Mouse (Mus musculus) layer of hippocampus, adult 8-10 months (tissue): ENCODE results near the gene Nxf1. TPM values are rescaled to one million over a fixed set of nuclear protein-coding genes. Genes with fewer than 3 reads are reported as not detected.

ENCODE experiments used
- DNase-seq, 2 experiments: peaks; one replicate each; pipeline ENCODE4 v3.0.0; 2022; ENCODE audit warnings: low spot score in 2 of 2
- microRNA-seq, 2 experiments: library from miRNA; unstranded; fragments of <30 nt; microRNA quantifications; one replicate each; pipeline ENCODE4 v1.2.0; 2022
- total RNA-seq, 4 experiments: library from RNA; stranded (reverse); gene quantifications; 2 replicates each; pipeline ENCODE4 v1.2.4; 2022

The Nxf1 gene
- total RNA-seq, 4 experiments from 2014 or later: 80.5 to 120 (median 102) TPM

GRCm38 (mm10) chr19:8818301-8818798, 61.5 kb downstream of the Nxf1 start:
- no peak for DNase-seq

GRCm38 (mm10) chr19:8818801-8819595, 62.1 kb downstream of the Nxf1 start, which contains the start of gene Ttc9c:
TSS of gene Ttc9c (minus strand) at chr19:8819333.
- DNase-seq: peak; percentile 97 to 98

- DNase-seq: peak; percentile 98 to 99
Measured at GRCm38 (mm10) chr19:8819596-8820423, 62.9 kb downstream of the Nxf1 start, which contains the start of gene Hnrnpul2. TSS of gene Hnrnpul2 (plus strand) at chr19:8820010.

Small RNAs within 50 kb of the gene (microRNA-seq; reads per million reads assigned to microRNA genes)
- gene Mir6992: 0 reads per million in 2 experiments

Other genes starting within 250 kb of the Nxf1 start
- 10 to 100 TPM; 10.6 to 12.2 (median 11.5) TPM for gene Slc22a8, start 165.8 kb upstream of the Nxf1 start, total RNA-seq
- gene Slc22a6, start 139.0 kb upstream of the Nxf1 start, total RNA-seq: 1 to 10 TPM; 3.5 to 4.4 (median 4.1) TPM
- gene Chrm1, start 93.3 kb upstream of the Nxf1 start, total RNA-seq: 100 to 1,000 TPM; 160 to 164 (median 161) TPM
- 100 to 1,000 TPM; 157 to 169 (median 162) TPM for gene Slc3a2, start 33.7 kb upstream of the Nxf1 start, total RNA-seq
- 10 to 100 TPM; 44.0 to 45.3 (median 44.3) TPM for gene Wdr74, start 21.2 kb upstream of the Nxf1 start, total RNA-seq
- 1 to 10 TPM in 3 of 4 experiments, not detected in 1; 2.0 to 3.3 (median 2.4) TPM for gene 1700092M07Rik, start 16.4 kb upstream of the Nxf1 start, total RNA-seq
- gene Stx5a, start 15.7 kb upstream of the Nxf1 start, total RNA-seq: 10 to 100 TPM; 65.3 to 91.2 (median 76.1) TPM
- gene Tmem223, start 13.9 kb downstream of the Nxf1 start, total RNA-seq: 10 to 100 TPM; 61.3 to 77.8 (median 72.8) TPM
- gene Tmem179b, start 17.4 kb downstream of the Nxf1 start, total RNA-seq: 10 to 100 TPM; 10.1 to 17.5 (median 13.1) TPM
- gene Taf6l, start 29.3 kb downstream of the Nxf1 start, total RNA-seq: 10 to 100 TPM; 14.7 to 20.1 (median 18.2) TPM
- gene Polr2g, start 41.5 kb downstream of the Nxf1 start, total RNA-seq: 100 to 1,000 TPM; 101 to 122 (median 109) TPM
- 1 to 10 TPM; 5.2 to 7.9 (median 5.4) TPM for gene Zbtb3, start 45.5 kb downstream of the Nxf1 start, total RNA-seq
- gene Ttc9c, start 62.3 kb downstream of the Nxf1 start, total RNA-seq: 10 to 100 TPM; 36.4 to 45.1 (median 40.1) TPM
- 100 to 1,000 TPM; 113 to 126 (median 120) TPM for gene Hnrnpul2, start 62.9 kb downstream of the Nxf1 start, total RNA-seq
- gene AC129217.1, start 72.7 kb downstream of the Nxf1 start, total RNA-seq: not detected
- 100 to 1,000 TPM in 3 of 4 experiments, 10 to 100 TPM in 1; 98.1 to 115 (median 106) TPM for gene Bscl2, start 80.4 kb downstream of the Nxf1 start, total RNA-seq
- 100 to 1,000 TPM; 125 to 148 (median 143) TPM for gene Gng3, start 82.1 kb downstream of the Nxf1 start, total RNA-seq
- under 1 TPM; 0.45 to 0.74 (median 0.55) TPM for gene Lrrn4cl, start 93.7 kb downstream of the Nxf1 start, total RNA-seq
- 100 to 1,000 TPM in 2 of 4 experiments, 10 to 100 TPM in 2; 87.8 to 123 (median 106) TPM for gene Ubxn1, start 114.4 kb downstream of the Nxf1 start, total RNA-seq
- gene Uqcc3, start 123.8 kb downstream of the Nxf1 start, total RNA-seq: 10 to 100 TPM; 23.4 to 37.2 (median 29.5) TPM
- 10 to 100 TPM in 1 of 4 experiments, 1 to 10 TPM in 3; 4.9 to 10.4 (median 6.0) TPM for gene Lbhd1, start 126.7 kb downstream of the Nxf1 start, total RNA-seq
- gene Gm49403, start 126.9 kb downstream of the Nxf1 start, total RNA-seq: not detected
- gene 1810009A15Rik, start 131.8 kb downstream of the Nxf1 start, total RNA-seq: 10 to 100 TPM; 22.7 to 32.0 (median 26.5) TPM
- gene Gm49416, start 131.9 kb downstream of the Nxf1 start, total RNA-seq: 1 to 10 TPM in 2 of 4 experiments, not detected in 2; 1.4 to 1.8 TPM
- gene Ints5, start 135.9 kb downstream of the Nxf1 start, total RNA-seq: 10 to 100 TPM; 24.0 to 26.1 (median 24.4) TPM
- gene Ganab, start 141.0 kb downstream of the Nxf1 start, total RNA-seq: 100 to 1,000 TPM; 109 to 125 (median 119) TPM
- gene B3gat3, start 163.3 kb downstream of the Nxf1 start, total RNA-seq: 100 to 1,000 TPM; 161 to 167 (median 162) TPM
- gene Rom1, start 172.3 kb downstream of the Nxf1 start, total RNA-seq: 1 to 10 TPM; 5.0 to 8.6 (median 6.4) TPM
- 10 to 100 TPM; 14.1 to 17.4 (median 15.3) TPM for gene Eml3, start 172.5 kb downstream of the Nxf1 start, total RNA-seq
- 10 to 100 TPM; 53.7 to 66.5 (median 56.2) TPM for gene Mta2, start 184.8 kb downstream of the Nxf1 start, total RNA-seq
- 10 to 100 TPM; 21.5 to 22.2 (median 21.9) TPM for gene Tut1, start 196.8 kb downstream of the Nxf1 start, total RNA-seq
- 100 to 1,000 TPM; 223 to 248 (median 236) TPM for gene Eef1g, start 210.0 kb downstream of the Nxf1 start, total RNA-seq
- gene Ahnak, start 232.2 kb downstream of the Nxf1 start, total RNA-seq: 10 to 100 TPM; 27.0 to 32.2 (median 29.0) TPM